Mouse (Mus musculus): Measurements from ENCODE around the gene Olfr715. TPM values are rescaled to one million over a fixed set of nuclear protein-coding genes. Genes with fewer than 3 reads are reported as not detected.
"Not testable (repeated sequence)": the region's sequence is repeated elsewhere in the genome, so short reads cannot be mapped to it uniquely, and the experiment has no call there.

Gene Olfr715
- not detected in 2 replicates for polyA plus RNA-seq (2015; fragmentation: Nextera tagmentation; extraction: Ambion mirVana)

DNA sequence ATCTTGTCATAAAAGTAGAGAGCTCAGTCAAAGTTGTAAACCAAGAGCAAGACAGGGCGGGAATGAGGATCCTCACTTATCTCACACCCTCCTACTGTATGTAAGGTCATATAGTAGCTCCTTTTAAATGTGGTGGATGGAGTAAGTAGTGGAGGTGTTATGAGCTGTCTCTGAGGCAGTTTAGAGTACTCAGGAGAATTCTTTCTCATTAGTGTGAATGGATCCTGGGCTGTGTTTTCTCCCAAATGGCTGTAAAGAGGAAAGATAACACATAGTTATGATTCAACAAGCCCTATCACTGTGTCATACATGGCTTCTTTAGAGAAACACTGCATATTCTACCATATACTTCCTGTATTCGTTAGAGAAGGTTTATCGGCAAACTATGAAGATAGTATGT is at the start of gene Olfr715:
Gene Olfr715, minus strand, starts transcription at position 101 of the 400 bp plus-strand sequence.
- H3K36me3 ChIP-seq; H3K4me3 ChIP-seq (replicated peaks); ATAC-seq (ENCODE audit: insufficient read depth, low FRiP score, low read depth); H3K27ac ChIP-seq; H3K9ac ChIP-seq; H3K4me1 ChIP-seq; H3K9me3 ChIP-seq; H3K4me2 ChIP-seq; H3K27me3 ChIP-seq (replicated peaks): not testable (repeated sequence)
- WGBS: 79% methylated on average over 3 of the region's 3 CpGs

DNA sequence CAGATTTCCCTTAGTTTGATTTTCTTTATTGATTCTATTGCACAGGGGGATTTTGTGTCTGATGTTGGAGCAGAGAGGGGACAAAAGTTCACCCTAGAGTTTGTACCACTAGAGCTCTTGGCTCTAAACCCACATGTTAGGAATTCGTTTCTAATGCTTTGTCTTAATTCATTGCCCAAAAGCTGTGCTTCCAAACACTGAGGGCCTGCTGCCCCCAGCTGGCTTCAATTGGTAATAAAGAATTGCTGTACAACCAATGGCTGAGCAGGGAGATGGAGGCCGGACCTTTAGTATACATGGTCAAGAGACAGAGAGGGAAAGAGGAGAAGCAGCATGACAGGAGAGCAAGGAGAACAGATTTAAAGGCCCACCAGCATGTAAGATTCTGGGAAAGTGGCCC is 49.5 kb upstream of the Olfr715 start:
- Histone ChIP-seq H3K9ac (no peak overlapping the region), H3K4me1 (no peaks in the 10 kb centered on the region), H3K9me3 (no peaks in the 10 kb centered on the region), H3K27ac (no peak overlapping the region), H3K36me3 (no peaks in the 10 kb centered on the region), H3K4me2 (no peak overlapping the region), H3K27me3 (replicated peaks) (no peaks in the 10 kb centered on the region), H3K4me3 (replicated peaks) (no peak overlapping the region)
- no peak for ATAC-seq (ENCODE audit: insufficient read depth, low FRiP score, low read depth)
- WGBS: 33% methylated on average over 2 of the region's 2 CpGs

GRCm38 (mm10) chr7:107166690-107167089 is 35.8 kb upstream of the Olfr715 start, which contains the start of gene Nlrp14:
TSS of gene Nlrp14 (plus strand) at chr7:107166990.
- no peak within 1 kb of the TSS for H3K4me3 ChIP-seq (replicated peaks)
- 80% methylated on average over 10 of the region's 10 CpGs for WGBS
- no peak for ATAC-seq (ENCODE audit: insufficient read depth, low FRiP score, low read depth)
- H3K4me1 ChIP-seq: no peaks in the 10 kb centered on the region
- H3K9ac ChIP-seq: no peak within 1 kb of the TSS
- no peaks in the 10 kb centered on the region for H3K9me3 ChIP-seq
- no peak within 1 kb of the TSS for H3K27ac ChIP-seq
- H3K4me2 ChIP-seq: no peak within 1 kb of the TSS
- H3K36me3 ChIP-seq: no peaks in the 10 kb centered on the region
- H3K27me3 ChIP-seq (replicated peaks): no peaks in the 10 kb centered on the region

GRCm38 (mm10) chr7:107138027-107138426 is 7.1 kb upstream of the Olfr715 start, which contains the start of gene Olfr716:
TSS of gene Olfr716 (plus strand) at chr7:107138327.
- WGBS: 59% methylated on average over 2 of the region's 2 CpGs
- H3K9me3 ChIP-seq; H3K36me3 ChIP-seq; H3K4me1 ChIP-seq; H3K4me2 ChIP-seq; H3K27ac ChIP-seq; H3K9ac ChIP-seq; ATAC-seq (ENCODE audit: insufficient read depth, low FRiP score, low read depth); H3K27me3 ChIP-seq (replicated peaks); H3K4me3 ChIP-seq (replicated peaks): not testable (repeated sequence)

GRCm38 (mm10) chr7:107110269-107110668 is 20.6 kb downstream of the Olfr715 start, which contains the start of gene Olfr715b:
TSS of gene Olfr715b (minus strand) at chr7:107110369.
- 70% methylated on average over 2 of the region's 2 CpGs for WGBS
- H3K9ac ChIP-seq; ATAC-seq (ENCODE audit: insufficient read depth, low FRiP score, low read depth): not testable (repeated sequence)

DNA sequence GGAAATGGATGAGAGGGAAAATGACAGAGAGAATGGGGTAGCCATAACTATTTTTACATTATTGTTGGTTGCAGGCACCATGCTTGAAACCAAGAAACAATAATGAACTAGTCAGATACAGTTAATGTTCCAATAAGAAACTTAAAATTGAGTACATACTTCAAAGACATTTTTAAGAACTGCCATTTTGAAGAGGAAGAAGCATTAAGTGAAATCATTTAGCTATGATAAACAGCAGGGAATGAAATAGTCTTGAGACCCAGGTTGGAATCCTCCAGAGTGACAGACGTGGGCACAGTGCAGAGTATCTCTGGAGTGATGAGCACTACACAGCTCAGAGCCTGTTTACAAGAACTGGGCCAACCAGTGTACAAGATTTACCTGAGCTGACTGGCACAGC is 38.0 kb downstream of the Olfr715 start, which contains the start of gene Olfr17:
Gene Olfr17, plus strand, starts transcription at position 301 of the 400 bp plus-strand sequence.
- ATAC-seq (ENCODE audit: insufficient read depth, low FRiP score, low read depth): no peak
- Histone ChIP-seq H3K4me1 (no peaks in the 10 kb centered on the region), H3K36me3 (no peaks in the 10 kb centered on the region), H3K27ac (no peak within 1 kb of the TSS), H3K9ac (no peak within 1 kb of the TSS), H3K27me3 (replicated peaks) (no peaks in the 10 kb centered on the region), H3K4me3 (replicated peaks) (no peak within 1 kb of the TSS), H3K9me3 (no peaks in the 10 kb centered on the region), H3K4me2 (no peak within 1 kb of the TSS)
- WGBS: 53% methylated on average over 1 of the region's 1 CpGs

More at GRCm38 (mm10) chr7:107110269-107110668, 20.6 kb downstream of the Olfr715 start, which contains the start of gene Olfr715b:
- H3K36me3 ChIP-seq; H3K4me2 ChIP-seq; H3K27me3 ChIP-seq (replicated peaks); H3K27ac ChIP-seq; H3K4me1 ChIP-seq; H3K4me3 ChIP-seq (replicated peaks); H3K9me3 ChIP-seq: not testable (repeated sequence)

Other genes with a start within 250 kb of the Olfr715 start
- gene Olfr706, start 242.9 kb downstream of the Olfr715 start, polyA plus RNA-seq (2015; fragmentation: Nextera tagmentation; extraction: Ambion mirVana): not detected in 2 replicates
- not detected in 2 replicates for gene Olfr707, start 229.8 kb downstream of the Olfr715 start, polyA plus RNA-seq (2015; fragmentation: Nextera tagmentation; extraction: Ambion mirVana)
- gene Olfr1532-ps1, start 223.1 kb downstream of the Olfr715 start, polyA plus RNA-seq (2015; fragmentation: Nextera tagmentation; extraction: Ambion mirVana): not detected in 2 replicates
- gene Olfr709-ps1, start 198.9 kb downstream of the Olfr715 start, polyA plus RNA-seq (2015; fragmentation: Nextera tagmentation; extraction: Ambion mirVana): not detected in 2 replicates
- gene Olfr710, start 182.8 kb downstream of the Olfr715 start, polyA plus RNA-seq (2015; fragmentation: Nextera tagmentation; extraction: Ambion mirVana): not detected in 2 replicates
- gene Olfr6, start 167.1 kb downstream of the Olfr715 start, polyA plus RNA-seq (2015; fragmentation: Nextera tagmentation; extraction: Ambion mirVana): not detected in 2 replicates
- gene Olfr711, start 155.6 kb downstream of the Olfr715 start, polyA plus RNA-seq (2015; fragmentation: Nextera tagmentation; extraction: Ambion mirVana): not detected in 2 replicates
- not detected in 2 replicates for gene Olfr2, start 125.0 kb downstream of the Olfr715 start, polyA plus RNA-seq (2015; fragmentation: Nextera tagmentation; extraction: Ambion mirVana)
- gene Olfr713, start 99.9 kb downstream of the Olfr715 start, polyA plus RNA-seq (2015; fragmentation: Nextera tagmentation; extraction: Ambion mirVana): not detected in 2 replicates
- not detected in 2 replicates for gene Olfr714, start 60.1 kb downstream of the Olfr715 start, polyA plus RNA-seq (2015; fragmentation: Nextera tagmentation; extraction: Ambion mirVana)
- not detected in 2 replicates for gene Olfr17, start 37.9 kb downstream of the Olfr715 start, polyA plus RNA-seq (2015; fragmentation: Nextera tagmentation; extraction: Ambion mirVana)
- not detected in 2 replicates for gene Olfr715b, start 20.7 kb downstream of the Olfr715 start, polyA plus RNA-seq (2015; fragmentation: Nextera tagmentation; extraction: Ambion mirVana)
- not detected in 2 replicates for gene Olfr716, start 7.2 kb upstream of the Olfr715 start, polyA plus RNA-seq (2015; fragmentation: Nextera tagmentation; extraction: Ambion mirVana)
- not detected in 2 replicates for gene Nlrp14, start 35.9 kb upstream of the Olfr715 start, polyA plus RNA-seq (2015; fragmentation: Nextera tagmentation; extraction: Ambion mirVana)
- gene Rbmxl2, start 78.4 kb upstream of the Olfr715 start, polyA plus RNA-seq (2015; fragmentation: Nextera tagmentation; extraction: Ambion mirVana): not detected in 2 replicates
- 3.1 and 3.7 TPM in 2 replicates for gene Syt9, start 239.6 kb upstream of the Olfr715 start, polyA plus RNA-seq (2015; fragmentation: Nextera tagmentation; extraction: Ambion mirVana)